Mouse (Mus musculus) right cerebral cortex, adult 18-20 months (tissue): ENCODE data around the gene Prdm16.

Experiments used
- DNase-seq: peaks from one replicate; pipeline ENCODE4 v3.0.0; 2022; ENCODE audit warnings: mixed read lengths

Gene Prdm16

GRCm38 (mm10) chr4:154410559-154410958 is 226.1 kb downstream of the Prdm16 start:
- no peak for DNase-seq

GRCm38 (mm10) chr4:154409841-154410240 is 226.8 kb downstream of the Prdm16 start:
- DNase-seq, result no peak

- DNase-seq, result peak; percentile 12
Measured at GRCm38 (mm10) chr4:154409237-154409721, 227.4 kb downstream of the Prdm16 start.

- no peak for DNase-seq
Measured at GRCm38 (mm10) chr4:154402948-154403347, 233.7 kb downstream of the Prdm16 start.

- peak; percentile 61 for DNase-seq
Measured at GRCm38 (mm10) chr4:154401982-154402932, 234.4 kb downstream of the Prdm16 start.

- peak; percentile 79 for DNase-seq
Measured at GRCm38 (mm10) chr4:154401379-154401778, 235.3 kb downstream of the Prdm16 start.

GRCm38 (mm10) chr4:154400256-154401171 is 236.2 kb downstream of the Prdm16 start:
- no peak for DNase-seq

GRCm38 (mm10) chr4:154399634-154400033 is 237.0 kb downstream of the Prdm16 start:
- no peak for DNase-seq

- DNase-seq, result no peak
Measured at GRCm38 (mm10) chr4:154396652-154397301, 239.9 kb downstream of the Prdm16 start.

GRCm38 (mm10) chr4:154394123-154394722 is 242.4 kb downstream of the Prdm16 start:
- peak; percentile 31 for DNase-seq

GRCm38 (mm10) chr4:154393196-154394122 is 243.2 kb downstream of the Prdm16 start:
- no peak for DNase-seq

GRCm38 (mm10) chr4:154392641-154393040 is 244.0 kb downstream of the Prdm16 start:
- DNase-seq, result no peak

GRCm38 (mm10) chr4:154390333-154391080 is 246.2 kb downstream of the Prdm16 start:
- peak; percentile 29 for DNase-seq

- no peak for DNase-seq
Measured at GRCm38 (mm10) chr4:154389641-154390040, 247.0 kb downstream of the Prdm16 start.

- DNase-seq, result no peak
Measured at GRCm38 (mm10) chr4:154386810-154387209, 249.9 kb downstream of the Prdm16 start.

- no peak for DNase-seq
Measured at GRCm38 (mm10) chr4:154385918-154386317, 250.8 kb downstream of the Prdm16 start.

GRCm38 (mm10) chr4:154385208-154385607 is 251.5 kb downstream of the Prdm16 start:
- no peak for DNase-seq

GRCm38 (mm10) chr4:154378876-154379275 is 257.8 kb downstream of the Prdm16 start:
- DNase-seq, result no peak

GRCm38 (mm10) chr4:154375939-154376625 is 260.6 kb downstream of the Prdm16 start:
- no peak for DNase-seq
